Mouse (Mus musculus): ENCODE data around the gene Slc25a33.

Gene Slc25a33

DNA sequence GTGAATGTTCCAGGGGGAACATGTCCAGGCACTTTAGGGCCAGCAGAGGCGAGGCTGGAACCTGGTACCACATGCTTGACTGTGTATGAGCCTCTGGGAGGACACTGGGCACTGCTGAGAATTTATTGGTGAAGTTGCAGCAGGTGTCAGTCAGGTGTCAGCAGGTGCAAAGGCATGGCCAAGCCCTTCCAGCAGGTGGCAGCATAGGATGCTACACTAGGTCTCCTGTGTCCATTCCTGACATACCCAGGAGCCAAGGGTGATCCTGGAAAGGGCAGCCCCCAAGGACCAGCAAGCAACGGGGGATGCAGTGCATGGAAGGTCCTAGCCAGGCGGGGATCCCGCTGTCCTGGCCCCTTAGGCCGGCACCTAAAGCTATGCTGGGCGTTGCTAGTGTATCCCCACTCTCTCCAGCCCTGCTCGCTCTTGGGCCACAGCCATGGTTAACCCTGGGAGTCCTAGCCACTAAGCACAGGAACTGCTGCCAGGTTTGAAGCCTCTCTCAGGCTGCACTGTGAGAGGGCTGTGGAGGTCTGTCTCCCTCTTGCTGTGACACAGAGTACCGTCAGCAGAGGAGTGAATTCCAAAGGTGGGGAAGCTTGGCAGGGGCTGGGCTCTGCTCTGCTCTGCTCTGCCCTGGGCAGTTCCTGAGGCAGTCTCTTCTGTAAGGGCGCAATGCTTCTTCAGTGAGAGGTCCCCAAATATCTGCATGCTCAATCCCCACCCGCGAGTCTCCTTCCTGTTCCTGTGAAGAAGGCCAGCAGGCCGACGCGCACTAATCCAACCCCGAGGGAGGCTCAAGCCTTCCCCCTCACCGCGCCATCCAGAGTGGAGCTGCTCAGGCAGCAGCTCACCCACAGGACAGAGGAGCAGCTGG is 50.0 kb downstream of the Slc25a33 start:
- DNase-seq: peak; percentile 84 to 89

DNA sequence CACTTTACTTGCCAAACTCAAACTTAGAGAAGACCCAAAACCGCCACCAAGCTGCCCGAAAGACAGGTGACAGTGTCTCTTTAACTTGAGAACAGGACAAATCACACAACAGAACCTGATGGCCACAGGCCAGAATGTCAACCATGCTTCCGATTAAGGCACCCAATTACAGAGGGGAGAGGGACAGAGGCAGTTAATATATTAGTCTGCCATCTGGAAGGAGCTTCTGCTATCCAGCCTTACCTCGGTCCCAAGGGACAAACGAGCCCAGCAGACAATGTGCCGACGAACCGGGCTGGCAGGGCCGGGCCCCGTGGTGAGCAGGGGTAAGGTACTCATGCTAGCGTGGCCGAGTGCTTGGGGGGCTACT is 51.1 kb downstream of the Slc25a33 start:
- DNase-seq: peak; percentile 51 to 55

DNA sequence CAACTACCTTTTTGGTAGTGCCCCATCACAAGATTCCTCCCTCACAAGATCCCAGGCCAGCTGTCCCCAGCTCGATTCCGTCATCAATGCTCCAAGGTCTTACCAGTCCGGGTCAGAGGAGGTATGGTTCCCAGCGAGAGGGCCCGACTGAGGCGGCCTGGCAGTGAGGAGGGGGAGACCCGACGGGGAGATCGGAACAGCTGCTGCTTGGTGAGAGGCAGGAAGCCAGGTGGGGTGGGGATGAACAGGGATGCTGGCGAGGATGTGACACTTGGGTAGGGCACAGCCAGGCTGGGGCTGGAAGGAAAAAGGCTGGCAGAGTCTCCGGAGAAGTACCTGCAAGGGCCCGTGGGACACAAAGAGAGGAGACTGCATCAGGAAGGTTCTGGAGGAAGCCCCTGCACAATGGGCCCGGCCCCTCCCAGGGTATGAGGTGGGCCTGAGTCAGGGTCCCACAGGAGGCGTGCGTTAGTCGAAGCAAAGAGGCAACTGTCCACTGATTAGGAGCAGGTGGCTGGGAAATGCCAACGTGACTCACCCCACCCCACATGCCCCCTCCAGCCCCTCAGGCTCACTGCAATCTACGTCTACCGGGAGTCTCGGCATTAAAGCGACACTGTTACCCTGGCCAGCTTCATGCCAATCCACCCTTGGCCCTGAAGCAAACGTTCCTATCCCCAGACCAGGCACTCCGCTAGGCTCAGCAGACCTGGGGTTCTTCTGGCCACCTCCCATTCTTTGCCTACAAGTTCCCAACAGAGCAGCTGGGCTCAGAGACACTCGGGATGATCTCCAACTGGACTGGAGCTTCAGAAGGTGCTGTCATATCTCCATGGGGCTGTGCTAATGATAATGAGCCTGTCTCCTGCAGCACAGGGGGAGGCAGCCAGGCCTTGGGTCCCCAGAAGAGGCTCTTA is 51.7 kb downstream of the Slc25a33 start:
- DNase-seq: peak; percentile 51 to 60

DNA sequence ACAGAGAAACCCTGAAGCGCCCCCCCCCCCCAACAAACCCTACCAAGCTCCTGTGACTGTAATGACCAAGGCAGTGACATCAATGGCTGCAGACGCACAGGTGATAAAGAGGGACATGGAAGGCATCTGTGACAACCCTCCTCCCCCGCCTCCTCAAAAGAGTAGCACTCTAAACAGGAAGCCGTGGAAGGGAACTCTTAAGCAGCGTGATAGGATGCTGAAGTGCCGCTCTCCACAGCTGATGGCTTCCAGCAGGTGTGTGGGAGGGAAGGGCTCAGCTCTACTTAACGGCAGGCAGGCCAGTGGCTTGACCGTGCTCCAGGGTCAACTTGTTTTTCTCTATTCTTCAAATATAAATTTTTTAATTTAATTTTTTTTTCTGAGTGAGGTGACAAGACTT is 52.9 kb downstream of the Slc25a33 start:
- no peak for DNase-seq

DNA sequence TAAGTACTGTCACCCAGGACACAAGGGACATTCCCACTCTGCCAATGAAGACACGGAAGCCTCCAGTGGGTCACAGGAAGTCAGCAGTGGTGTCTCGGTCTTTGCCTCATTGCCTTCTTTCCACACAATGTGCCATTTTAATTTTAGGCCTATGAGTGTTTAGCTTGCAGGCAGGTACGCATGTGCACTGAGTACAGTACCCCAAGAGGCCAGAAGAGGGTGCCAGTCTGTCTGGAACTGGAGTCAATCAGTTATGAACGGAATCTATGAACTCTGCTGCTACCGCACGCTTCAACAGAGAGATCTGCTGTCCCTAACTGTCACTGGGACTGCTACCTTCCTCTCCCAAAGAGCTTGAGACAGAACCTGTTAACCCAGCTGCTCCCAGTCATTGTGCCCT is 54.4 kb downstream of the Slc25a33 start:
- peak; percentile 80 to 86 for DNase-seq

DNA sequence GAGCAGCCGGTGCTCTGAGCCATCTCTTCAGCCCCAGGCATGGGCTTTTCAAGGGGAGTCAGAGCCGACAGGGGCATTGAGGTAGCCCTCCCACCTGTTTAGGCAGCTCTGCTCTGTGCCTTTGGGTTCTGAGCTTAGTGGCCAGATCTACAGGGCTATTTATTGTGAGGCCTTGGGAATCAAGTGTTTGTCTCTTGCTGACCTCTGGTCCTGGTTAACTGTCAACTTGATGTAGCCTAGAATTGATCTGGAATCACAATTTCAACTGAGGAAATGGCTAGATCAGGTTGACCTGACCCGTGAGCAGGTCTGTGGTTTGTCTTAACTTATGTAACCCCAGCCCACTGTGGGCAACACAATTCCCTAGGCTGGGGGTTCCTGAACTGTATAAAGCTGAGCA is 59.5 kb downstream of the Slc25a33 start:
- DNase-seq: no peak

DNA sequence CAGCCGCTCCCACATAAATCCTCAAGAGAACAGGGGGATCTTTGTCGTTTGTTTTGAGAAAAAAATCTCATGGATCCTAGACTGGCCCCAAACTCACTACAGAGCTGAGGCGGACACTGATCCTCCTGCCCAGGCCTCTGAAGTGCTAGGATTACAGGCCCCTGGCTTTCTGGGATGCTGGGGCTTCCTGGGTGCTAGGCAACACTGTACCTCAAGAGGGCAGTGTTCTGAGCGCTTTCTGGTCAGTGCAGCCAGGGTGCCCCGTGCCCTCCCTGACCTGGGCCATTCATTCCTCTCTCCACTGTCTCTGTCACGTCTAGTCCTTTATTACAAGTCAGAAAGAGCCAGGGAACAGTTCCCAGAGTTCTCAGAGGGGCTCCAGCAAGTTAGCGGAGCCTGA is 62.1 kb downstream of the Slc25a33 start:
- peak; percentile 72 to 79 for DNase-seq

DNA sequence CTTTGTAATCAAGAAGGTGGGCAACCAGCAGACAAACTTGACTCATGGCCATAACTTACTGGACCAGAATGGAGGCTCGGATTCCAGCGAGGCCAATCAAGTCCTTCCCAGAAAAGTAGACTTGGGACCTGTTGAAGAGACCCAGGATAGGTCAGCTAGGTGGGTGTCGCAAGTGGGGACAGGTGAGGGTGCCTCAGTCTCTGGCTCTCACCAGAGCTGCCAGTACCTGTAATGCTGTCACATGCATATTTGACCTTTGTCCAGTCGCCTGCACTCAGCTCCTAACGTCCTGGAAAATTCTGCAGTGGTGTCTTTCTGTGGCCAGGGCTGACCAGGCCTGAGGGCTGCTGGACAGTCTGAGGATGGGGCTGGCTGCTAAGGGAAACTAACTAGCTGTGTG is 62.6 kb downstream of the Slc25a33 start:
- DNase-seq: no peak

DNA sequence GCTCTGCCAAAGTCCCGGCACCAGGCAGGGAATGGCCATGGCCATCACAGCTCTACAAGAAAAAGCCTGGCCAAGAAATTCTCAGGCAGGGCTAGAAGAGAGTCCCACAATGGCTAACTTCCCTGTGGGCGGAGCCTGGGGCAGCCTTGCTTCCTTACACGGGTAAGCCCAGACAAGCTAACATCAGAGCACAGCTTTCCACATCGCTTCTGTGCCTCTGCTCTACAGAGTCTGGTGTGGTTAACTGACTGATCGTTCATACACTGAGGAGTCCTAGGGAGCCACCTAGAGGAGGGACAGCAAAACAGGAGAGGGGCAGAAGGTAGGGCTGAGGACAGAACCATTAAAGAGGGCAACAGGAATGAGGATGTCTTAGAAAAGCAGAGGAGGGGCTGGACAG is 63.6 kb downstream of the Slc25a33 start:
- DNase-seq: peak; percentile 53 to 60

DNA sequence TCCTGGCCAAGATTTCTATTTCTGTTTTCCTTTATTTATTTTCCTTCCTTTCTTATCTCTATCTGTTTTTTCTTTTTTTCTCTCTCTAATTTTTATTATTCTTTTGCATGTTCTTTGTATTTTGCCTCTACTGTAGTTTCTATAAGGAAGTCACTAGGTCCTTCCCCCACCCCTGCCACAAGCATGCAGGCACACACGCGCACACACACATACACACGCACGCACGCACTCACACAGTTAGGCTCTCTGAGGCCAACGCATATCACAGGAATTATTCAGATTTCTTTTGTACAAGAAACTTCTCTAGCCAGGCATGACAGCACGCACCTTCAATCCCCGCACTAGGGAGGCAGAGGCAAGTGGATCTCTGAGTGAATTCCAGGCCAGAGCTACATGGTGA is 68.1 kb downstream of the Slc25a33 start:
- no peak for DNase-seq

DNA sequence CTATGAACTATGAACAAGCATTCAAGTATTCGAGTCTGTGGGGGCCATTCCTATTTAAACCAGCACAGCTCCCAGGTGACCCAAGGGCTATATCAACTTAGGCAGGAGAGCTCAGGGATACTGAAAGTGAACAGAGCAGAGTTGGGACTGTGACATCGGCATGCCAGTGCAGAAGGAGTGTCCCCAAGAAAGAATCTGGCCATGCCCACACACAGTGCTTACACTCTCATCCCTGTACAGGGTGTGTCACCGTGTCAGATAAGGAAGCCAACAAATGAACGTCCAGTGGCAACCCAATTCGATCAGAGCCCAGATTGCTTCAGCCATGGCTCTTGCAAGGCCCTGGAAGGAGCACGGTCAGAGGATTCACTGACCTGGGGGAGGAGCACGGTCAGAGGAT is 68.8 kb downstream of the Slc25a33 start:
- no peak for DNase-seq

DNA sequence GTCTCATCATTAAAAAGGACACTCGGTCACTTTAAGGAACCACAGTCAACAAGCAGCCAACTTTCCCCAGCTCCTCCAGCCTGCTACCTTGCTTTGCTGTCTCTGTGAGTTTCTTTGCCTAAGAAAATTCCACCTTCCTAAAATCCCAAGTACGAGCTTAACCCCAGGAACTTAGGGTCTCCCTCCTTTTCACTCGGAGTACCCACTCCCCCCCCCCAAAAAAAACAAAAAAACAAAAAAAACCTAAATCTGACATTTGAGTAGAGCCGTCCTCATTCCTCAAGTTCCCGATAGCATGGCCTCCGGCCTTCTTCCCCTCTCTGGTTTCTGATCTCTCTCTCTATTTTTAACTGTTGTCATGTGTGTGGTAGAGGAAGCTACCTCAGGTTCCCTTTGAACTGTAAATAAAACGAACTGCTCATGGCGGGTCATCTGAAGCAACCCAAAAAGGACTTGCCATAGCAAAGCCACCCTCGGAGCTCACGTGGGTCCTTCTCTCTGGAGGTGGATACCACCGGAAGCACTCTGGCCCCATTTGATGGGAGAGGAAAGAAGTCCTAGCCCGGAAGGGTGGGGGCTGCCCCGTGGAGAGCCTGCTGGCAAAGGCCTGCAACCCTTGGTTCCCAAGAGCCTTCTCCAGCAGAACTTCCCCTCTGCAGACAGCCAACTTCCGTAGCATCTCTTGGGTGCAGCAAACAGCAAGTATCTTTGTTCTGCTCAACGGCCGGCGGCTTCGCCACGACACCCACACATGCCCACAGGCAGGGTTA is 71.7 kb downstream of the Slc25a33 start, which contains the start of gene Pik3cd:
TSS of gene Pik3cd (minus strand) at position 362 of the 770 bp plus-strand sequence.
- DNase-seq: no peak

DNA sequence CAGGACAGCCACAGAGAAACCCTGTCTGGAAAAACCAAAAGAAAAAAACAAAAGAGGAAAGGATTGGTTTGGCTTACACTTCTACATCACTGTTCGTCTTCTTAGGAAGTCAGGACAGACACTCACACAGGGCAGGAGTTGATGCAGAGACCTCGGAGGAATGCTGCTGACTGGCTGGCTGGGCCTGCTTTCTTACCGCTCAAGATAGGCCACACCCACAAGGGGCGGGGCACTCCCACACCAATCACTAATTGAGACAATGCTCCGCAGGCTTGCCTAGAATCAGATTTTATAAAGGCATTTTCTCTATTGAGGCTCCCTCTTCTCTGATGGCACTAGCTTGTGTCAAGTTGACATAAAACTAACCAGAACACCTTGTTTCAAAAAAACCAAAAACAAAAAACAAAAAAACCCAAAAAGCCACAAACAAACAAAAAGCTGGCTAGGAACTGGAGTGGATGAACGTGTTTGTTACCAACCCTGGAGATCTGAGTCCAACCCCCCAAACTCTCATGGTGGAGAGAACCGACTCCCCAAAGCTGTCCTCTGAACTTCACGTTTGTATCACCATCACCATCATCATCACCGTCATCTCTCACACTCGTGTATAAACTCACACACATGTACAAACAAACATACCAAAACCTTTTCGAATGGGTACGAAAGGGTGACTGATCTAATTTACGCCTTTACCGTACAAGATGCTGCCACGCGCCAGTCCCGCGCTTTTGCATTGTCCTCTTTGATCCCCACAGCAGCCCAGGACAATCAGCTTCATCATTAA is 72.5 kb downstream of the Slc25a33 start:
- no peak for DNase-seq

DNA sequence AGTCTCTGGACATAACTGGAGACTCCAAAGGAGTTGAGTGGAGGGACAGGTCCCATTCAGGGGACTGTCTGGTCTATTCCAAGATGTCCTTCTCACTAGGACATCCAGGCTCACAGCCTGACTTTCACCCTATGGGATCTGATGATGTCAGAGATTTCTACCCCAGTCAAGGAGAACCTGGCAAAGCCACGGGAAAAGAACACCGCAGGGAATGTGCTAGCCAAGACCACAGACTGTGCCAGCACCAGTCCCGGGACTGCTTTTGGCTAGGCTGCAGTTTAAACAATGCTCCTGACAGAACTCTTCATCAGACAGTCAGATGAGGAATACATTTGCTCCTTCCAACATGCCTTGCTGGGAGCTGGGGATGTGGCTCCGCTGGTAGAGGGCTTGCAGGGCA is 74.1 kb downstream of the Slc25a33 start:
- DNase-seq: no peak

DNA sequence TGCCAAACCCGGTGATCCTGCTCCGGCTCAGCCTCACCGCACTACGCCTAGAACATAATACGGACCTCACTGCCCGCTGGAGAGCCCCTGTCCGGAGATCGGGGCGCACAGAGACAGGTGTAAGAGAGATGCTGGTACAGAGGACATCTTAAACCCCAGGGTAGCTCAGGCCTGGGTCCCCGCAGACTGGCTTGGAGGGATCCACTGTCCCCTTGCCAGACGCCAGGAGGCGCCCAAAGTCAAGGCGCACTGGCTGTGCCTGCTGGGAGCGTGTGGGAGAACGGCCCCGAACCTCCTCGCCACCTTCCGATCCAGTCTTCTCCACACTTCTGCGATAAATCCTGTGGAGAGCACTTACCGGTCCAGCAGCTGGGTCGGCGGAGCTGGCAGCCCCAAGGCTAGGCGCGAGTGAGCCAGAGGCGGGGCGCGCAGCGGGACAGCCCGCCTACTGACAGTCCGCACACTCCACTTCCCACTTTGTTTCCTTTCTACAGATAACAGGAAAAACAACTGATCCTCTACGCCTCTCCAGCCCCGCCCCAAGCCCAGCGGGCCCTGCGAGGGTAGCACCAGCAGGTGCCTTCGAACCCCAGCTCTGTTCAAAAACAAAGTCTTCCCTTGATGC is 75.8 kb downstream of the Slc25a33 start:
- DNase-seq: peak; percentile 61

DNA sequence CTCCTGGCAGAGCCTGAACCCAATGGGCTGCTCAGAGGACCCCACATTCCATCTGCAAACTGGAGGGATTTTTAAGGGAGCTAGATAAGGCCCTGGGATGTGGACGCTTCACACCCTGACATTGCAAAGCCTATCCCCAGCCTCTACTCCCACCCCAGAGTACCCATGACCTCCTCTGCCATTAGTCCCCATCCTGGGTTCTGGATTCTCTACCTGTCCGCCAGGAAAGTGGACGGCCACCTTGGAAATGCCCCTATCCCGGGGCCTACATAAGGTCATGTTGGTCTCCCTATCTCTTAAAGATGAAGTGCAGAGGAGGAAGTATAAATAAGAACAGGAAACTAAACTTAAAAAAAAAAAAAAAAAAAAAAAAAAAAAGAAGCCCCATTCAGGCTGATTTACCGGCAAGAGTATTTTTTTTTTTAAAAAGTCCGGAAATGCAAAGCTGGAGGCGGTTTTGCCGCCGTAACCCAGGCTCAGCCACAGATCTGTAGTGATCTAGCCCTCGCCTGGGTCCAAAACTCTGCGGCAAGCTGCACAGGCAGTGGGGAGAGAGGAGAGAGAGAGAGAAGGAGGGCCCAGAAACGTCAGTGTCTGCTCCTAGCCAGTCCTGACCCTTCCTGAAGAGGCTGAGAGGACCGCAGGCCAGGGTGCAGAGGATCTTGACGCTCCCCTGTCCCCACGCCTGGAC is 76.4 kb downstream of the Slc25a33 start:
- DNase-seq: peak in 1 of 2 experiments; percentile 21

DNA sequence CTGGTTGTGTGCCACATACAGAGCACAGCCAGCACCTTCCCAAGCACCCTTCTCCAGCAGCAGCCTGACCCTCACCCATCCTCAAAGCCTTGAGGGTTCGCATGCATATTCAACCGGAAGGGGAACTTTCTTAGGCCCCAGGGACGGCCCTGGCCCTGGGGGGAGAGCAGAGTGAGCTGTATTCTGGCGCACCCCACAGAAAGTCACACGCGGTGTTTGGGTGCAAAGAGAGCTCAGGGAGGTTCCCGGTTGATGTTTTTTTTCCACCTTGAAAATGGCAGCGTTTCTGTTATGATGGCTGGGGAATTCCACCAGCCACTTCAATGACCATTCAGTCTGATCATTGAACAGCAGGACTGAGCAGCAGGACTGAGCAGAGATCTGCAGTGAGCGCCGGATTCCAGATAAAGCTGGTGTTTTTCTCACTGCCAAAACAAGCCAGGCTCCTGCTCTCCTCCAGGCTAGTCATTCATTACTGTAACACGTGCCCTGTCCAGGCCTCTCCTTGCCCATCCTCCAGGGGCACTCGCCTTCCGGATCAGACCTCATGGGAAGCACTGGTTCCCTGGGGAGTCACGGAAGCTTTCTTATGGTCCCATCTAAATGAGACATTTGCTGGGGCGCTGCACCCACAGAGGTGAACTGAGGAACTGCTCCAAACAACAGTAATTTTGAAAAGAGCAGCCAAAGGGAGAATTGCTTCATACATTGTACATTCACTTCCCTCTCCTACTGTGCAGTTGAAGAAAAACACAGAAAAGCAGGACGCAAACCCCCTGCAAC is 77.7 kb downstream of the Slc25a33 start:
- DNase-seq: no peak

Data from cerebellum, postnatal 10 days (tissue).